Mouse (Mus musculus) ovary, postnatal 14 days (tissue): ENCODE measurements around the gene Slc23a4.

ENCODE experiments used
- DNase-seq: peaks from one replicate; pipeline ENCODE4 v3.0.0; 2022; ENCODE audit warnings: low spot score

Slc23a4 gene

GRCm38 (mm10) chr6:34910371-34911219 is 77.6 kb downstream of the Slc23a4 start, which contains the start of gene Wdr91:
Gene Wdr91 (minus strand): TSS chr6:34910876.
- DNase-seq: peak; percentile 95

GRCm38 (mm10) chr6:34909631-34910345 is 78.4 kb downstream of the Slc23a4 start:
- DNase-seq: no peak

GRCm38 (mm10) chr6:34907696-34908260 is 80.4 kb downstream of the Slc23a4 start:
- no peak for DNase-seq

GRCm38 (mm10) chr6:34907121-34907614 is 81.0 kb downstream of the Slc23a4 start:
- DNase-seq: no peak

GRCm38 (mm10) chr6:34906661-34907060 is 81.5 kb downstream of the Slc23a4 start:
- DNase-seq: no peak

- no peak for DNase-seq
Observed at GRCm38 (mm10) chr6:34906125-34906524, 82.1 kb downstream of the Slc23a4 start.

- no peak for DNase-seq
Observed at GRCm38 (mm10) chr6:34904361-34904760, 83.8 kb downstream of the Slc23a4 start.

- DNase-seq: no peak
Observed at GRCm38 (mm10) chr6:34903851-34904250, 84.4 kb downstream of the Slc23a4 start.

GRCm38 (mm10) chr6:34903441-34903840 is 84.8 kb downstream of the Slc23a4 start:
- DNase-seq: no peak

GRCm38 (mm10) chr6:34902578-34902977 is 85.6 kb downstream of the Slc23a4 start:
- DNase-seq: no peak

GRCm38 (mm10) chr6:34901911-34902444 is 86.2 kb downstream of the Slc23a4 start:
- DNase-seq: no peak

GRCm38 (mm10) chr6:34900990-34901389 is 87.2 kb downstream of the Slc23a4 start:
- no peak for DNase-seq

- no peak for DNase-seq
Observed at GRCm38 (mm10) chr6:34899127-34899526, 89.1 kb downstream of the Slc23a4 start.

- DNase-seq: no peak
Observed at GRCm38 (mm10) chr6:34896168-34896780, 91.9 kb downstream of the Slc23a4 start.

- DNase-seq: no peak
Observed at GRCm38 (mm10) chr6:34895569-34895968, 92.6 kb downstream of the Slc23a4 start.
